Mouse (Mus musculus): ENCODE data around the gene Fam83f. TPM values are rescaled to one million over a fixed set of nuclear protein-coding genes. Genes with fewer than 3 reads are reported as not detected.
A peak's percentile ranks its signal among the peaks of the same experiment; 100 is the strongest.

Gene Fam83f
- polyA plus RNA-seq, 2 experiments = 0.81 to 1.2 TPM

GRCm38 (mm10) chr15:80630711-80631110 lies 40.9 kb upstream of the Fam83f start:
- H3K4me1 ChIP-seq (replicated peaks; ENCODE audit: control insufficient read depth in 2 of 2, insufficient read depth in 2 of 2, low read length in 1 of 2) = peaks cover 4 to 7% of the 10 kb centered on the region in 2 experiments; a peak in 2 of 4 replicates
- H3K27me3 ChIP-seq (ENCODE audit: control insufficient read depth, insufficient read depth, low read length) = peaks cover 5% of the 10 kb centered on the region
- H3K4me3 ChIP-seq (ENCODE audit: insufficient read depth in 1 of 2, low read depth in 2 of 2, low read length in 2 of 2) = no peak overlapping the region
- no peak overlapping the region for H3K9ac ChIP-seq (replicated peaks)
- WGBS (ENCODE audit: insufficient replicate concordance) = 53% methylated on average over 14 of the region's 14 CpGs
- TF ChIP-seq EP300 (IDR thresholded peaks at IDR 0.05; ENCODE audit: low read depth) = no peak
- ATAC-seq (ENCODE audit: insufficient read depth) (no peak), DNase-seq (ENCODE audit: low read depth in 3 of 3, low spot score in 3 of 3) (no peak)
- no peaks in the 10 kb centered on the region; the same call in 1 of the 2 replicates for H3K36me3 ChIP-seq (replicated peaks; ENCODE audit: control insufficient read depth, insufficient read depth, low read depth)
- no peak overlapping the region for H3K4me2 ChIP-seq (ENCODE audit: low read depth)
- no peaks in the 10 kb centered on the region for H3K9me3 ChIP-seq (ENCODE audit: control insufficient read depth, low read length)
- H3K27ac ChIP-seq = no peak overlapping the region

- H3K9ac ChIP-seq (replicated peaks) = no peak overlapping the region
- peaks cover 5% of the 10 kb centered on the region for H3K27me3 ChIP-seq (ENCODE audit: control insufficient read depth, insufficient read depth, low read length)
- no peak overlapping the region for H3K27ac ChIP-seq
- H3K9me3 ChIP-seq (ENCODE audit: control insufficient read depth, low read length) = no peaks in the 10 kb centered on the region
- no peak overlapping the region for H3K4me3 ChIP-seq (ENCODE audit: insufficient read depth in 1 of 2, low read depth in 2 of 2, low read length in 2 of 2)
- WGBS (ENCODE audit: insufficient replicate concordance) = 35% methylated on average over 2 of the region's 2 CpGs
- no peak overlapping the region for H3K4me2 ChIP-seq (ENCODE audit: low read depth)
- no peaks in the 10 kb centered on the region; the same call in 1 of the 2 replicates for H3K36me3 ChIP-seq (replicated peaks; ENCODE audit: control insufficient read depth, insufficient read depth, low read depth)
- peaks cover under 1 to 5% of the 10 kb centered on the region in 2 experiments; a peak in 2 of 4 replicates for H3K4me1 ChIP-seq (replicated peaks; ENCODE audit: control insufficient read depth in 2 of 2, insufficient read depth in 2 of 2, low read length in 1 of 2)
- DNase-seq (ENCODE audit: low read depth in 3 of 3, low spot score in 3 of 3) (no peak), ATAC-seq (ENCODE audit: insufficient read depth) (no peak)
- TF ChIP-seq CTCF (IDR thresholded peaks at IDR 0.05; ENCODE audit: low read depth) = no peak
- no peak for TF ChIP-seq EP300 (IDR thresholded peaks at IDR 0.05; ENCODE audit: low read depth)
These were observed 40.3 kb upstream of the Fam83f start for GRCm38 (mm10) chr15:80631311-80631710.

GRCm38 (mm10) chr15:80632280-80632893 lies 39.3 kb upstream of the Fam83f start:
- H3K27me3 ChIP-seq (ENCODE audit: control insufficient read depth, insufficient read depth, low read length) = peaks cover 5% of the 10 kb centered on the region
- no peak overlapping the region for H3K4me2 ChIP-seq (ENCODE audit: low read depth)
- H3K36me3 ChIP-seq (replicated peaks; ENCODE audit: control insufficient read depth, insufficient read depth, low read depth) = no peaks in the 10 kb centered on the region
- DNase-seq (ENCODE audit: low read depth in 3 of 3, low spot score in 3 of 3) = no peak
- no peaks in the 10 kb centered on the region for H3K9me3 ChIP-seq (ENCODE audit: control insufficient read depth, low read length)
- H3K9ac ChIP-seq (replicated peaks) = no peak overlapping the region
- ATAC-seq (ENCODE audit: insufficient read depth) = no peak
- no peak overlapping the region for H3K27ac ChIP-seq
- H3K4me1 ChIP-seq (replicated peaks; ENCODE audit: control insufficient read depth in 2 of 2, insufficient read depth in 2 of 2, low read length in 1 of 2) = peaks cover 0 to 3% of the 10 kb centered on the region in 2 experiments; a peak in 1 of 4 replicates
- no peak for TF ChIP-seq CTCF (IDR thresholded peaks at IDR 0.05; ENCODE audit: low read depth)
- no peak for TF ChIP-seq EP300 (IDR thresholded peaks at IDR 0.05; ENCODE audit: low read depth)
- WGBS (ENCODE audit: insufficient replicate concordance) = 76% methylated on average over 13 of the region's 13 CpGs
- no peak overlapping the region for H3K4me3 ChIP-seq (ENCODE audit: insufficient read depth in 1 of 2, low read depth in 2 of 2, low read length in 2 of 2)

GRCm38 (mm10) chr15:80634391-80635193 lies 37.1 kb upstream of the Fam83f start:
- Histone ChIP-seq H3K36me3 (replicated peaks; ENCODE audit: control insufficient read depth, insufficient read depth, low read depth) (no peaks in the 10 kb centered on the region; the same call in 1 of the 2 replicates), H3K9me3 (ENCODE audit: control insufficient read depth, low read length) (no peaks in the 10 kb centered on the region), H3K9ac (replicated peaks) (no peak overlapping the region), H3K4me3 (ENCODE audit: insufficient read depth in 1 of 2, low read depth in 2 of 2, low read length in 2 of 2) (no peak overlapping the region), H3K27me3 (ENCODE audit: control insufficient read depth, insufficient read depth, low read length) (peaks cover 5% of the 10 kb centered on the region), H3K27ac (no peak overlapping the region), H3K4me2 (ENCODE audit: low read depth) (no peak overlapping the region), H3K4me1 (replicated peaks; ENCODE audit: control insufficient read depth in 2 of 2, insufficient read depth in 2 of 2, low read length in 1 of 2) (peaks cover 0 to 12% of the 10 kb centered on the region in 2 experiments; a peak in 2 of 4 replicates)
- TF ChIP-seq CTCF (IDR thresholded peaks at IDR 0.05; ENCODE audit: low read depth) = peak; percentile 74
- TF ChIP-seq EP300 (IDR thresholded peaks at IDR 0.05; ENCODE audit: low read depth) = no peak
- DNase-seq (ENCODE audit: low read depth in 3 of 3, low spot score in 3 of 3) = peak; percentile 56 to 72 (median 56)
- ATAC-seq (ENCODE audit: insufficient read depth) = no peak
- 31% methylated on average over 11 of the region's 11 CpGs for WGBS (ENCODE audit: insufficient replicate concordance)

- no peaks in the 10 kb centered on the region; the same call in none of the 2 replicates for H3K27me3 ChIP-seq (ENCODE audit: control insufficient read depth, insufficient read depth, low read length)
These were observed 34.8 kb upstream of the Fam83f start for GRCm38 (mm10) chr15:80636757-80637372.

More at GRCm38 (mm10) chr15:80636757-80637372, 34.8 kb upstream of the Fam83f start:
- H3K36me3 ChIP-seq (replicated peaks; ENCODE audit: control insufficient read depth, insufficient read depth, low read depth) = no peaks in the 10 kb centered on the region; the same call in 1 of the 2 replicates
- no peak for ATAC-seq (ENCODE audit: insufficient read depth)
- H3K4me3 ChIP-seq (ENCODE audit: insufficient read depth in 1 of 2, low read depth in 2 of 2, low read length in 2 of 2) = no peak overlapping the region
- H3K4me1 ChIP-seq (replicated peaks; ENCODE audit: control insufficient read depth in 2 of 2, insufficient read depth in 2 of 2, low read length in 1 of 2) = peaks cover 0 to 10% of the 10 kb centered on the region in 2 experiments; a peak in 2 of 4 replicates
- H3K9ac ChIP-seq (replicated peaks) = no peak overlapping the region
- H3K27ac ChIP-seq = no peak overlapping the region
- no peak overlapping the region for H3K4me2 ChIP-seq (ENCODE audit: low read depth)
- TF ChIP-seq CTCF (IDR thresholded peaks at IDR 0.05; ENCODE audit: low read depth) (no peak), EP300 (IDR thresholded peaks at IDR 0.05; ENCODE audit: low read depth) (no peak)
- H3K9me3 ChIP-seq (ENCODE audit: control insufficient read depth, low read length) = no peaks in the 10 kb centered on the region
- DNase-seq (ENCODE audit: low read depth in 3 of 3, low spot score in 3 of 3) = no peak
- 52% methylated on average over 13 of the region's 13 CpGs for WGBS (ENCODE audit: insufficient replicate concordance)
